Mouse (Mus musculus) hindbrain, embryonic 13.5 days (tissue): ENCODE measurements around the gene Agtrap. TPM values are rescaled to one million over a fixed set of nuclear protein-coding genes. Genes with fewer than 3 reads are reported as not detected.
A peak's percentile ranks its signal among the peaks of the same experiment; 100 is the strongest.

Experiments
- ATAC-seq: fragments of 200-750 bp; cut with Nextera tagmentation; 2 replicates; pipeline ENCODE4 v1.8.0; 2017; ENCODE audit warnings: moderate TSS enrichment; ENCODE audit not compliant: low FRiP score
- H3K27ac ChIP-seq: fragments of 300-500 bp; sonication (generic); 2 replicates; pipeline ENCODE4 v1.5.1; 2015; ENCODE audit warnings: inconsistent platforms, mild to moderate bottlenecking, moderate library complexity
- H3K27me3 ChIP-seq: fragments of 300-500 bp; sonication (generic); 2 replicates; pipeline ENCODE4 v1.6.1; 2015; ENCODE audit warnings: mild to moderate bottlenecking, inconsistent platforms
- H3K36me3 ChIP-seq: fragments of 300-500 bp; sonication (generic); 2 replicates; pipeline ENCODE4 v1.6.1; 2015; ENCODE audit warnings: mild to moderate bottlenecking, inconsistent platforms
- H3K4me1 ChIP-seq: fragments of 300-500 bp; sonication (generic); replicated peaks from 2 replicates; pipeline ENCODE4 v1.6.1; 2015; ENCODE audit warnings: inconsistent platforms
- H3K4me2 ChIP-seq: fragments of 300-500 bp; sonication (generic); 2 replicates; pipeline ENCODE4 v1.6.1; 2015; ENCODE audit warnings: inconsistent platforms, mild to moderate bottlenecking, moderate library complexity
- H3K4me3 ChIP-seq: fragments of 300-500 bp; sonication (generic); 2 replicates; pipeline ENCODE4 v1.5.1; 2015; ENCODE audit warnings: mild to moderate bottlenecking, inconsistent platforms
- H3K9ac ChIP-seq: fragments of 300-500 bp; sonication (generic); 2 replicates; pipeline ENCODE4 v1.6.1; 2015; ENCODE audit warnings: mild to moderate bottlenecking, inconsistent platforms
- H3K9me3 ChIP-seq: fragments of 300-500 bp; sonication (generic); 2 replicates; pipeline ENCODE4 v1.6.1; 2016; ENCODE audit warnings: inconsistent platforms
- WGBS: fragments of 180-500 bp; shearing (Covaris S2); methylation state at CpG from one replicate; pipeline ENCODE4 v1.1.7; 2015; 5-methylcytosine and 5-hydroxymethylcytosine counted together
- polyA plus RNA-seq: library from polyadenylated mRNA; unstranded; fragments of >200 nt; fragmentation: Nextera tagmentation; extraction: Ambion mirVana; gene quantifications from 2 replicates; pipeline ENCODE4 v1.2.1, GENCODE M21; 2015

Gene Agtrap
- polyA plus RNA-seq, 1 experiment from 2014 or later, result 7.6 TPM

DNA sequence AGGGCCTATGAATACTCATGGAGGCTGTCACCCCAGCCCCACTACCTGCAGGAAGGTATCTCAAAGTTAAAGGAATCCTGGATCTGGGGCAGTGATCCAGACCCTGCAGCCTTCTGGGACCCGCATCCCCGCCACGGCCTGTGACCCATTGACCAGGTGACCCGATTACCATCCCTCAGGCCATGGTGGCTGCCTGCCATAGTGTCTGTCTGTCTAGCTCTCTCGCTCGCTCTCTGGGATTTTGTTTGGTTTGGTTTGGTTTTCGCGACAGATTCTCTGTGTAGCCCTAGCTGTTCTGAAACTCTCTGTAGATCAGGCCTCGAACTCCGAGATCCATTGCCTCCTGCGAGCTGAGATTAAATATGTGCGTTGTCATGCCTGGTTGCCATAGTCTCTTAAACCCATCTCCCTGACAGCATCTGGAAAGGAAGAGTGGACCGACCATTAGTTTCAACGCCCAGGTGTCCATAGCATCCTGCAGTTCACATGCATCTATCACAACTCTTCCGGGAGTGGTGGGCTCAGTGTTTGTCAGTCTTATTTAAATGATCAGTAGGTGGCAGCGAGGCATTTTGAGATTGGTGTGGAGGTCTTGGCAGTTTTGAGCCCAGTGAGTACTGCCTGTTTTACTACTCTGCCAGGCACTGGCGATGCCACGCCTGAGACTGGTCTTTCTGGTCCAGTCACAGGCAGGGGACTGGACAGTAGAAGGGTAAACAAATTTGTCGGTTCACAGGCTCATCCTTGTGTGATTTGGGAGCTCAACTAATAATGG lies 48.4 kb downstream of the Agtrap start:
- Histone ChIP-seq H3K27ac (peak overlapping the region; percentile 88), H3K4me1 (peaks cover 62% of the 10 kb centered on the region), H3K4me3 (peak overlapping the region; percentile 89), H3K36me3 (peaks cover 34% of the 10 kb centered on the region), H3K27me3 (no peaks in the 10 kb centered on the region), H3K9ac (peak overlapping the region; percentile 82), H3K9me3 (no peaks in the 10 kb centered on the region), H3K4me2 (peak overlapping the region; percentile 92)
- WGBS, result 22% methylated on average over 19 of the region's 19 CpGs
- no peak for ATAC-seq

- under 1% methylated on average over 54 of the region's 54 CpGs for WGBS
These were observed 49.1 kb downstream of the Agtrap start, which contains the start of the genes Clcn6 and Mthfr for GRCm38 (mm10) chr4:148038600-148039253. Clcn6 (minus strand) TSS chr4:148038821. Mthfr (plus strand) TSS chr4:148039077.

GRCm38 (mm10) chr4:148038079-148038599 lies 49.7 kb downstream of the Agtrap start:
- ATAC-seq, result peak; percentile 4
- H3K9me3 ChIP-seq, result no peaks in the 10 kb centered on the region
- WGBS, result 6% methylated on average over 26 of the region's 26 CpGs

More at GRCm38 (mm10) chr4:148038600-148039253, 49.1 kb downstream of the Agtrap start, which contains the start of the genes Clcn6 and Mthfr:
- peak; percentile 94 for ATAC-seq
- no peaks in the 10 kb centered on the region for H3K9me3 ChIP-seq
- no peaks in the 10 kb centered on the region for H3K27me3 ChIP-seq
- peak within 1 kb of the TSS; percentile 89 for H3K4me3 ChIP-seq
- peaks cover 34% of the 10 kb centered on the region for H3K36me3 ChIP-seq
- peak within 1 kb of the TSS; percentile 89 for H3K9ac ChIP-seq
- peaks cover 62% of the 10 kb centered on the region for H3K4me1 ChIP-seq
- H3K27ac ChIP-seq, result peak within 1 kb of the TSS; percentile 95
- peak within 1 kb of the TSS; percentile 92 for H3K4me2 ChIP-seq

DNA sequence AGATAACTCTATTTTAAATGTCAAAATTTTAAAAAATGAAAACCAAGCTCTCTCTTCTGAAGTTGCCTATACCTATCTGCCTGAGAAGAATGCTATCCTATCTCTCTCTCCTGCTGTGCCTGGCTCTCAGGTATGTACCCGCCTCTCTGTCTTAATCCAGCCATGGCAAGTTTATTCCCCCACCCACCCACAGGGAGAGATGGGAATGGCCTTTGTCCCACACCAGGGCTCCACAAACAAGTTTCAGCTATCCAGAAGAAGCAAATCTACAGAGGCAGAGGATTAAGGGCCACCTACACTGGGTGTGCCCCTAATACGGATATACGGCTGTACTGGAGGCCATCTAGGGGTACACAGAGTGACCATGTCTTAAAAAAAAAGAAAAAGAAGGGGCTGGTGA lies 52.4 kb downstream of the Agtrap start:
- no peaks in the 10 kb centered on the region for H3K9me3 ChIP-seq
- H3K36me3 ChIP-seq, result peaks cover 52% of the 10 kb centered on the region
- H3K4me3 ChIP-seq, result no peak overlapping the region
- H3K27ac ChIP-seq, result no peak overlapping the region
- H3K27me3 ChIP-seq, result no peaks in the 10 kb centered on the region
- ATAC-seq, result no peak
- no peak overlapping the region for H3K4me2 ChIP-seq
- no peak overlapping the region for H3K9ac ChIP-seq
- peaks cover 37% of the 10 kb centered on the region for H3K4me1 ChIP-seq
- WGBS, result 91% methylated on average over 3 of the region's 3 CpGs

More at GRCm38 (mm10) chr4:148038079-148038599, 49.7 kb downstream of the Agtrap start:
- Histone ChIP-seq H3K27ac (peak overlapping the region; percentile 95), H3K4me1 (peaks cover 62% of the 10 kb centered on the region), H3K9ac (peak overlapping the region; percentile 89), H3K4me2 (peak overlapping the region; percentile 73), H3K36me3 (peaks cover 36% of the 10 kb centered on the region), H3K27me3 (no peaks in the 10 kb centered on the region), H3K4me3 (peak overlapping the region; percentile 89)

GRCm38 (mm10) chr4:148033858-148034410 lies 53.9 kb downstream of the Agtrap start:
- Histone ChIP-seq H3K9me3 (no peaks in the 10 kb centered on the region), H3K36me3 (peaks cover 63% of the 10 kb centered on the region), H3K27ac (no peak overlapping the region), H3K4me2 (no peak overlapping the region), H3K9ac (no peak overlapping the region), H3K4me1 (peaks cover 23% of the 10 kb centered on the region), H3K4me3 (no peak overlapping the region), H3K27me3 (no peaks in the 10 kb centered on the region)
- WGBS, result 57% methylated on average over 7 of the region's 7 CpGs
- ATAC-seq, result no peak

DNA sequence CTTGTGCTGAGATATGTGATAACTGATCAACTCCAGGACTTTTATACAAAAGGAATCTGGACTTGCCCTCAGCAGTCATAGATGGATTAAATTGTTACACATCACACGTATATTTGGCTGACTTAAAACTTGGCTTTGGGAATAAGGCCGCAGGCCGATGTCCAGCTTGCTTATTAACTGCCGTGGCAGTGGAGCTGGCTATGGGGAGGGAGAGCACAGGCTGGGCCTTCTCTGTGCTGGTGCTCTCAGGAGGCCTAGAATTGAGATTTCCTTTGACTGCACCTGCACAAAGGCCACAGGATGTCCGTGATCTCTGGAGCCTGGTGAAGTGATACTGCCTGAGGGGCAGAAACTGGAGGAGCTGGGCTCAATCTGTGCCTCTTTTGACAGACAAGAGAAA lies 57.3 kb downstream of the Agtrap start:
- Histone ChIP-seq H3K4me3 (no peak overlapping the region), H3K36me3 (peaks cover 83% of the 10 kb centered on the region)
- 89% methylated on average over 5 of the region's 5 CpGs for WGBS

GRCm38 (mm10) chr4:148029297-148029696 lies 58.5 kb downstream of the Agtrap start:
- H3K27me3 ChIP-seq, result no peaks in the 10 kb centered on the region
- H3K4me3 ChIP-seq, result no peak overlapping the region
- 0 out of 2 replicates have a peak, but pooled peaks cover 7% of the 10 kb centered on the region for H3K4me1 ChIP-seq
- no peak for ATAC-seq
- H3K27ac ChIP-seq, result no peak overlapping the region
- H3K36me3 ChIP-seq, result peaks cover 83% of the 10 kb centered on the region
- no peak overlapping the region for H3K4me2 ChIP-seq
- no peak overlapping the region for H3K9ac ChIP-seq
- WGBS, result 96% methylated on average over 7 of the region's 7 CpGs
- no peaks in the 10 kb centered on the region for H3K9me3 ChIP-seq

More for the DNA sequence above, 57.3 kb downstream of the Agtrap start:
- Histone ChIP-seq H3K4me1 (0 out of 2 replicates have a peak, but pooled peaks cover 12% of the 10 kb centered on the region), H3K27ac (no peak overlapping the region), H3K9ac (no peak overlapping the region), H3K4me2 (no peak overlapping the region), H3K9me3 (no peaks in the 10 kb centered on the region), H3K27me3 (no peaks in the 10 kb centered on the region)
- no peak for ATAC-seq

Other genes starting within 250 kb of the Agtrap start
- 6.8 TPM in 2 replicates for gene Zfp933, start 239.7 kb downstream of the Agtrap start, polyA plus RNA-seq
- 43.3 and 46.5 TPM in 2 replicates for gene Miip, start 219.2 kb downstream of the Agtrap start, polyA plus RNA-seq
- gene Fv1, start 219.1 kb downstream of the Agtrap start, polyA plus RNA-seq, result 10.9 and 12.0 TPM in 2 replicates
- 82.6 and 86.9 TPM in 2 replicates for gene Mfn2, start 183.3 kb downstream of the Agtrap start, polyA plus RNA-seq
- 26.6 and 28.1 TPM in 2 replicates for gene Plod1, start 151.3 kb downstream of the Agtrap start, polyA plus RNA-seq
- 12.6 and 13.0 TPM in 2 replicates for gene 2510039O18Rik, start 147.1 kb downstream of the Agtrap start, polyA plus RNA-seq
- 0.30 TPM in 1 of 2 replicates, not detected in the other for gene Nppb, start 102.2 kb downstream of the Agtrap start, polyA plus RNA-seq
- gene Nppa, start 87.3 kb downstream of the Agtrap start, polyA plus RNA-seq, result 3.9 and 5.2 TPM in 2 replicates
- gene Clcn6, start 49.2 kb downstream of the Agtrap start, polyA plus RNA-seq, result 30.7 and 32.8 TPM in 2 replicates
- gene Mthfr, start 49.0 kb downstream of the Agtrap start, polyA plus RNA-seq, result 22.1 and 22.3 TPM in 2 replicates
- gene Mad2l2, start 42.4 kb upstream of the Agtrap start, polyA plus RNA-seq, result 118 and 127 TPM in 2 replicates
- 17.2 and 20.9 TPM in 2 replicates for gene Draxin, start 42.7 kb upstream of the Agtrap start, polyA plus RNA-seq
- gene Fbxo6, start 64.1 kb upstream of the Agtrap start, polyA plus RNA-seq, result 15.7 and 16.0 TPM in 2 replicates
- 91.2 and 98.2 TPM in 2 replicates for gene Fbxo44, start 72.5 kb upstream of the Agtrap start, polyA plus RNA-seq
- gene Fbxo2, start 72.6 kb upstream of the Agtrap start, polyA plus RNA-seq, result 5.3 and 7.1 TPM in 2 replicates
- gene Disp3, start 199.9 kb upstream of the Agtrap start, polyA plus RNA-seq, result 14.8 and 15.4 TPM in 2 replicates